Mouse (Mus musculus): ENCODE measurements at regions not wholly inside any gene's neighbourhood (a gene's known extent, or its start where the extent isn't known, plus 50 kb on each side); places are given as distances from the start of the nearest gene placed in this dataset.
"Not testable (repeated sequence)": the region's sequence is repeated elsewhere in the genome, so short reads cannot be mapped to it uniquely, and the experiment has no call there.

DNA sequence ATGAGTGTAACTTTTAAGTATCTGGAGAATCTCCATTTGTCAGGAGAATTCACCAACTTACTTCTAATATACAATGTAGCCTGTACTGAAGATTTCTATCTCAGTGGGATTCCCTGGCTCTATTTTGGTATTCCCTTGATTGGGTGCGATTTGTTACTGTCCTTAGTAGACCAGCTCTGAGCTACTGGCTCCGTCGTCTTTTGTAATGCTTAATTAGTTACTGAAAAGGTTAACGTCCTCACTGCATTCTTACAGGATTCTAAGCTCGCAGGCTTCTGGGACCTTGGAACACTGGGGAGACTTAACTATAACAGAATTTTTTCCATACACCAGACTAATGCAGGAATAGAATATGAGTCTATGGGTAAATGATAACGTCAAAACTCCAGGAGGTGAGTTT, 67.9 kb upstream of the Mocs1 start:
- DNase-seq (ENCODE audit: low spot score in 2 of 2); intact Hi-C loops (cut with DNase I): not testable (repeated sequence)

DNA sequence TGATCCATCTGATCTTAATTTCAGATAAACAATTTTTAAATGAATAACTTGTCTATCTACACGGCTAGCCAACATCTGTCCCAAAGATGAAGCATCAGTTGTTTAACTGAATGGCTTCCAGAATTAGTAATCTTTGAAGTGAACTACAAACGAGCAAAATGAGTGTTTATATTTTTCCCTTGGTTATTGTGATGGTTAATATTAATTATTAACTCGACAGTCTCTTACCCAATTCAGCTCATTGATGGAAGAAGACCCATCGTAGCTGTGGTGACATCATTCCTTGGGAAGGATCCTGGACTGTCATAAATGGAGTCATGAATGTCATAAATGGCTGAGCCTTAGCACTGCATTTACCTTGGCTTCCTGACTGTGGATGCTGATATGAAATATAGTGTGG, 60.4 kb upstream of the Mocs1 start:
- intact Hi-C loops (cut with DNase I) = no loop called here
- DNase-seq (ENCODE audit: low spot score in 2 of 2) = no peak

DNA sequence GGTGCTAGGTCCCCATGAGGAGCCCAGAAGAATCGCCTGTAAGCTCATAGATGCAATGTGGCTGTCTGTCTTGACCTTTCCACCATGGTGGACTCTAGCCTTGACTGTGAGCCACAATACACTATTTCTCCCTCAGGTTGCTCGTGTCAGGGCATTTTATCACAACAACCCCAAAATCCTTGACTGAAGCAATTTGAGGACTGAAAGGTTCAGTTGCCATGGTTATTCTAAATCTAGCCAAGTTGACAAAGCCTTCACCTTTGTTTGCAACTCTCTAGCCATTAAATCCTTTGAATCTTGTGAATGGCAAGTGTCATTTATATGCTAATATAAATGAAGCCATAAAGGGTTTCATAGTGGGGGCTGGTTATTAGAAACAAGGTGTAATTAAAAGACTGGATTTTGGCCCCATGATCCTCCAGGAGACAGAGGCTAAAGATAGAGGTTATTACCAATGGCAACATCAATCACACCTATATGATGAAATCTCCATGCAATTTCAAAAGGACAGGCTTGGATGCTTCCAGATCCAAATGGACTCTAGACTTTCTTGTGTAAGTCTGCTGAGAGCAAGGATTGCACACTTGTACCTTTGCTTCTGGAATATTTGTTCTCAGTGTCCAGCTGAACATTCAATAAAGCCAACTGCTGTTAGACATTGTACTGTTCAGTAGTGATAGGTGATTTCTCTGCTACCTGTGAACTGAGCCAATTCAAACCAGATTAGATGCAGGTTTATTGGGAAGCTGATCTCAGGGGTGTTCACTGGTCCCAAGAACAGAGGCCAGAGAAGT, 59.5 kb upstream of the Mocs1 start:
- no peak for DNase-seq (ENCODE audit: low spot score in 2 of 2)
- intact Hi-C loops (cut with DNase I) = no loop called here

DNA sequence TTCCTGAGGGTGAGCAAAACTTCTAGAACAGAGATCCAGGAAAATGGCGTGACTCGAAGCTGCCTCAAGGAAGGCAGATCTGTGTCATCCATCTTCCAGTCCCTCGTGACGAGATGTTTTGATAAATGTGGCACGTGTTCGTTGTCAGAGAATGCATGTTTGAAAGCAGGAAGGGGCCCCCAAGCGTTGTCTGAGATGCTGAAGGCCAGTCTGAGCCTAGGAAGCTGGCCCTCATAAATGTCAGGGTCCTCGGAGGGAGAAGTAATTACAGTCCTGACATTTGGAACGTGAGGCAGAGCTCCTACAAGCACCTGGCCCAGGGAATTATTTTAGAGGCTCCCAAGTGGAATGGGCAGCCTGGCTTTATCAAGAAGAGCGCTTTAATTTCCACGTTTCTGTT, 50.5 kb upstream of the Mocs1 start:
- intact Hi-C loops (cut with DNase I) = no loop called here
- no peak for DNase-seq (ENCODE audit: low spot score in 2 of 2)
